Mouse (Mus musculus): ENCODE measurements around the gene Ednra.

Gene Ednra

DNA sequence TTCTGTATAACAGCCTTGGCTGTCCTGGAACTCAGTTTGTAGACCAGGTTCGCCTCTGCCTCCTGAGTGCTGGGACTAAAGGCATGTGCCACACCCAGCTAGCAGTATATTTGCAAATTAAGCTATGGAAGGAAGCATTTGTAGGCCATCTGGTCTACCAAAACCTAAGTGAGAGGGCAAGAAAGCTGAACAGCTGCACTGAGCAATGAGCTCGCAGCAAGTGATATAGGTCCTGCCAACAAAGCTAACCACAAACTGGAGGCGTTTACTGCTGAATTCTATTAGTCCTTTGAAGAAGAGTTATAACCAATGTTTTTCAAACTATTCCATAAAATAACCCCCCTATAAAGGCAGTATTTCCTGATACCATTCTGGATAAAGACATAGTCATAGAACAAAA lies 86.7 kb downstream of the Ednra start:
- no peak for DNase-seq

DNA sequence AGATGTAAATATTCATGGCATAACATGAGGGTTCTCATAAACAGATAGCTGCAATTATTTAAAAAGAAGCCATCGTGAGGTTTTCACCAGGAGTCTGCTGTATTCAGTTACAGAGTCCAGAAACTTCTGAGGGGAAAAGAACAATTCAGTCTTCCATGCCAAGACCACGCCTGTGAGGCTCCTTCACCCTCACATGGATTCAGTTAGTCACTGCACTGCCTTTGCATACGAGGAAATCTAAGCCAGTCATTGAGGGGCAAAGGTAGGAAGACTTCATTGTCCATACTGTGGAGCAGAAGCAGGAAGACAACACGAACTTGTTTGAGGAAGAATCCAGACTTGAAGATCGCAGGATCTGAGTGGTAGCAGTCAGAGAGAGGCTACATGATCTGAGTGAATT lies 90.2 kb downstream of the Ednra start:
- DNase-seq = no peak

DNA sequence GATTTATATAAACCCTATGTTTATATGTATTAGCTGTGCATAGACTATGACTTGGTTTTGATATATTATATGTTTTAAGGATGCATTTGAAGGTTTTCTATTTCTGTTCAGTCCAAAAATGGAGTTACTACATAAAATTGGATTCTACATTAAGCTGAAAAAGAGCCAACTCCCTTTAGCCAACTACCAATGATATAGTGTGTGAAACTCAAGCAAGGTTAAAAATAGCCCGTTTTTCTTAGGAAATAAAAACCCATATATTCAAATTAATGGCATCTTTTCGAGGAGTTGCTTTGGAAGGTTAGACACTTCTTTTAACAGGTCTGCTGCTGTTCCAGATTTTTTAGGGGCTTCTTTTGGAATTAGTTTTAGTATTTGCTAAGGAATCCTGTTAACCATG lies 91.1 kb downstream of the Ednra start:
- DNase-seq = no peak

DNA sequence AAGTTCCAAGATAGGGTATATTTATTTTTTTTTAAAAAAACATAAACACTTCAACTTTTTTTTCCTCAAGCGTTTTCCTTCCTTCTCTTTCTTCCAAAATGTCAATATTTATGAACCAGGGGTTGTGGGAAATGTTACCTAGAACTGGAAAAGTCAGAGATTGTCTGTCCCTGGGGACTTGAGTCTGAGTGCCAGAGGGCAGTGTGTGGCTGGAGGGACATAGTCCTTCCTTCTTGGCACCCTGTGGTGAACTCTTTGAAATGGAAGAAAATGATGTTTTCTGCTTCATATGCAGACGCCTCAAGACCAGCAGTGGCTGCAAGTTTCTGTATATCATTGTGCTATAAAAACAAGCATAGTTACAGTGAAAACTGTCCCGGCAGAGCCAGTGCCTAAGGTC lies 93.6 kb downstream of the Ednra start:
- peak; percentile 43 for DNase-seq

DNA sequence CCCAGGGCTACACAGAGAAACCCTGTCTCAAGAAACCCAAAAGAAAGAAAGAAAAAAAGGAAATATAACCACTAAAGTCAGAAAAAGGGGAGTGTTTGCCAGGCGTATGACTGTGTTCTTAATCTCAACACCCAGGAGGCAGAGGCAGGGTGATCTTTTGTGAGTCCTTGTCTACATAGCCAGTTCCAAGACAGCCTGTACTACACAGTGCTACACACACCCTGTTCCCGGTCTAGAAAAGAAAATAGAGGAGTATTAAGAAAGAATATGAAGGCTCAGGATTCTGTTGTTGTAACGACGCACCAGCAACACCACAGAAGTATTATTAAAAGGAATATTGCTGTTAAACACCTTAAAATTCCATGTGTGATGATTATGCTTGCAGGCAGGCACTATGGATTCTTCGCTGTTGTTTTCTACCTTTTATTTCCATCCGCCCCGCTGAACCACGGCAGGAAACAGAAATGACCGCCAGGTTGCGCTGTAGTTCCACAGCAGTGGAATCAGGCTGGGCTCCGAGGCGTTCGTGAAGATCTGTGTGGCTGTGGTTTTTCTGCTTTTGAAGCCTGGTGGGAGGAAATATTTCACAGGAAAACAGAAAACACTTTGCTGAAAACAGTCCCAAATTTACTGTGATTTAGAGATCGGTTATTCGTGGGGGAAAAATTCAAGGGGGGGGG lies 94.3 kb downstream of the Ednra start:
- peak; percentile 90 for DNase-seq

DNA sequence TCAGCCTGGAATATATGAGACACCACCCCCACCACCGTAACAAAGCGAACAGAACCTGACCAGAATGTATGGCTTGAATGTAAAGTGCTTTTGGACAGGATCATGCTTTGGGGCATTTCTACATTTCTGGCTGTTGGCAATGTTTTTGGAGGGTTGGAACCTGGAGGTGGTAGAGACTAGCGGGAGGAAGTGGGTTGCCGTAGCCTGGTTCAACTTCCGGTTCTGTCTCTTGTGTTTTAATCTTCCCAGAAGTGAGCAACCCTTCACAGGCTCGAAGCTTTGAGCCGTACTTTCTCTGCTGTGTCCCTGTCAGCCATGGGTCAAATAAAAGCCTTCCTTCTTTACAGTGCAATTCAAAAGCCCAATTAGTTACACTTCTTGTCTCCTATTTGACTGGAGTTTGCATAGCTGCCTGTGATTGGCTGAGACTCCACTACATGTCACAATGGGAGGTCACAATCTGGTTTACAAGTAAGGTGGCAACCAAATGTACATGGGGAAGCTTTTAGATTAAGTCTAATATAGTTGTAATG lies 100.5 kb downstream of the Ednra start:
- no peak for DNase-seq

DNA sequence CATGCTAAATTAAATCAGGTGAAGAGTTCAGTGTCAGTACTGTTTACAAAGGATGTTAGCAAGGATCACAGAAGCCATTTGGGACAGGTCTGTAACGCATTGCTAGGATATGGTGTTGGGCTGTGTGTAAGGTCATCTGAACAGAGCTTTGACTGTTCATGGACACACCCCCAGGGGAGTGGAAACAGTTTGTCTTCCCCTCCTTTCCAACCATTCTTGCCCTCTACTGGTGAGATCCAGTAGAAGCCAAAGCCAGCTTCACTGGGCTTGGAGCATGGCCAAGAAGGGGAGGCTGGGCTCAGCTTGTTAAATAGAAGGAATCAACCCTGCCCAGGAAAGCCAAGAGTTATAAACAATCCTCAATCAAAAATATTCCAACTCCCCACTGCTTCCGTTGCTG lies 106.3 kb downstream of the Ednra start:
- peak; percentile 88 for DNase-seq

All from lung, postnatal 10 days (tissue).